Mouse (Mus musculus) limb, embryonic 14.5 days (tissue): ENCODE data around the gene Gsg1l. TPM values are rescaled to one million over a fixed set of nuclear protein-coding genes. Genes with fewer than 3 reads are reported as not detected.

Experiments
- ATAC-seq: fragments of 200-750 bp; cut with Nextera tagmentation; 2 replicates; pipeline ENCODE4 v1.8.0; 2017; ENCODE audit warnings: low read depth, moderate number of reproducible peaks, moderate TSS enrichment; ENCODE audit not compliant: low FRiP score
- DNase-seq: peaks from one replicate; pipeline ENCODE4 v3.0.0-alpha.2; 2015; ENCODE audit warnings: low spot score
- H3K27ac ChIP-seq: fragments of 300-500 bp; sonication (generic); replicated peaks from 2 replicates; pipeline ENCODE4 v1.5.1; 2014; ENCODE audit warnings: low read depth, mild to moderate bottlenecking, low read length, moderate library complexity, mixed read lengths
- H3K27me3 ChIP-seq: fragments of 300-500 bp; sonication (generic); 2 replicates; pipeline ENCODE4 v1.6.1; 2014; ENCODE audit warnings: low read length, mixed read lengths; ENCODE audit not compliant: control insufficient read depth, insufficient read depth
- H3K36me3 ChIP-seq: fragments of 300-500 bp; sonication (generic); 2 replicates; pipeline ENCODE4 v1.6.1; 2014; ENCODE audit warnings: mild to moderate bottlenecking, low read length, moderate library complexity, mixed read lengths; ENCODE audit not compliant: control insufficient read depth, insufficient read depth
- H3K4me1 ChIP-seq: fragments of 300-500 bp; sonication (generic); 2 replicates; pipeline ENCODE4 v1.6.1; 2014; ENCODE audit warnings: antibody characterized with exemption, low read length, mixed read lengths; ENCODE audit not compliant: control insufficient read depth, insufficient read depth
- H3K4me2 ChIP-seq: fragments of 300-500 bp; sonication (generic); replicated peaks from 2 replicates; pipeline ENCODE4 v1.6.1; 2014; ENCODE audit warnings: low read depth, mild to moderate bottlenecking, low read length, moderate library complexity; ENCODE audit not compliant: severe bottlenecking
- H3K4me3 ChIP-seq: fragments of 300-500 bp; sonication (generic); replicated peaks from 2 replicates; pipeline ENCODE4 v1.5.1; 2014; ENCODE audit warnings: low read length
- H3K9ac ChIP-seq: fragments of 300-500 bp; sonication (generic); 2 replicates; pipeline ENCODE4 v1.6.1; 2014; ENCODE audit warnings: mild to moderate bottlenecking, low read depth, low read length, moderate library complexity; ENCODE audit not compliant: severe bottlenecking
- H3K9me3 ChIP-seq: fragments of 300-500 bp; sonication (generic); 2 replicates; pipeline ENCODE4 v1.6.1; 2016; ENCODE audit warnings: low read length; ENCODE audit not compliant: control insufficient read depth
- POLR2A ChIP-seq: fragments of 200-500 bp; IDR thresholded peaks from 2 replicates; pipeline ENCODE4 v1.8.0; 2012; ENCODE audit warnings: inconsistent platforms, mild to moderate bottlenecking, moderate library complexity, borderline replicate concordance; ENCODE audit not compliant: insufficient read depth, insufficient read length; ENCODE audit errors: extremely low read depth
- WGBS: fragments of 180-500 bp; shearing (Covaris S2); extraction: QIAGEN DNeasy Blood & Tissue Kit; methylation state at CpG from one replicate; pipeline ENCODE4 v1.1.7; 2014; 5-methylcytosine and 5-hydroxymethylcytosine counted together
- polyA plus RNA-seq, 2 experiments: library from polyadenylated mRNA; depleted of rRNA in 1 of 2; stranded (reverse) in 1 of 2; unstranded in 1 of 2; fragments of >200 nt; fragmentation: Nextera tagmentation in 1 of 2; extraction: Ambion mirVana in 1 of 2; gene quantifications; 2 replicates each; pipeline versions ENCODE4 v1.2.1 to v1.2.3; 2012 to 2014

Gene Gsg1l
- polyA plus RNA-seq, 2 experiments, result 2.4 to 4.3 TPM

DNA sequence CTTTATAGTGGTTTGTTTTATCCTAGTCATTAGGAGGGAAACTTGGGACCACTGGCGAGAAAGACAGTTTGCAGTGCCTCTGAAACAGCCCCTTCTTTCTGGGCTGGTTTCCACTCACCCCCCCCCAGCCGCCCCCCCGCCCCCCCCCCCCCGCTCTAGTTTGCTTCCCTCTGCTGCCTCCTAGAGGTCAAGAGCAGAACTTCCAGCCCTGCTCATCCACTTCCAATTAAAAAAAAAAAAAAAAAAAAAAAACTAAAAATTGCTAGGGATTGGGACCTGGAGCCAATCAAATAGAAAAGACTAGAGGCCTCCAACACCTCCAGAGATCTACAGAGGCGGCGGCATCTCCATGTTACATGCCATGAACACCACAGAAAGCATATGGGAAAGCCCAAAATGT is 5.9 kb upstream of the Gsg1l start:
- 29% methylated on average over 3 of the region's 6 CpGs for WGBS
- TF ChIP-seq POLR2A, result no peak
- H3K27me3 ChIP-seq, result peaks cover 21% of the 10 kb centered on the region
- no peaks in the 10 kb centered on the region for H3K36me3 ChIP-seq
- H3K4me2 ChIP-seq, result no peak overlapping the region
- no peak overlapping the region for H3K27ac ChIP-seq
- no peak overlapping the region for H3K9ac ChIP-seq
- peaks cover 13% of the 10 kb centered on the region for H3K4me1 ChIP-seq
- no peak overlapping the region for H3K4me3 ChIP-seq
- DNase-seq (peak; percentile 57), ATAC-seq (no peak)
- H3K9me3 ChIP-seq, result no peaks in the 10 kb centered on the region

DNA sequence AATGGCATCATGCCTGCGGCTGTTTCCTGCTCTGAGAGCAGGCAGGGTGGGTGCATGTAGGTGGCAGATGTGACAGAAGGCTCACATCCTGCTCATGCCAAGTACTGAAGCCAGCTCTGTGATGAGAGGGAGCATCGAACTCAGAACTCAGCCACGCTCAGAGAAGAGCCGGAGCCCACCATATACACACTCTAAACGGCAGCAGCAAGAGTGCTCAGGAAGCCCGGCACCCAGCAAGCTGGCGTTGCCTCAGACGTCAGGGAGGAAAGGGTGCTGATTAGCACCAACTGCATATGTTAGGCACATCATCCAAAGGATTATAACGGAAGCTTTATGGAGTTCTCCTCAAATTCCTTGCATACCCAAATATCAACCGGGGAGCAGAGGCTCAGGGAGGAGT is 5.4 kb upstream of the Gsg1l start:
- no peak overlapping the region for H3K9ac ChIP-seq
- H3K27me3 ChIP-seq, result peaks cover 26% of the 10 kb centered on the region
- H3K27ac ChIP-seq, result no peak overlapping the region
- peaks cover 13% of the 10 kb centered on the region for H3K4me1 ChIP-seq
- H3K36me3 ChIP-seq, result no peaks in the 10 kb centered on the region
- H3K9me3 ChIP-seq, result no peaks in the 10 kb centered on the region
- TF ChIP-seq POLR2A, result no peak
- H3K4me2 ChIP-seq, result no peak overlapping the region
- no peak overlapping the region for H3K4me3 ChIP-seq
- ATAC-seq, result no peak
- no peak for DNase-seq
- WGBS, result 52% methylated on average over 10 of the region's 10 CpGs

DNA sequence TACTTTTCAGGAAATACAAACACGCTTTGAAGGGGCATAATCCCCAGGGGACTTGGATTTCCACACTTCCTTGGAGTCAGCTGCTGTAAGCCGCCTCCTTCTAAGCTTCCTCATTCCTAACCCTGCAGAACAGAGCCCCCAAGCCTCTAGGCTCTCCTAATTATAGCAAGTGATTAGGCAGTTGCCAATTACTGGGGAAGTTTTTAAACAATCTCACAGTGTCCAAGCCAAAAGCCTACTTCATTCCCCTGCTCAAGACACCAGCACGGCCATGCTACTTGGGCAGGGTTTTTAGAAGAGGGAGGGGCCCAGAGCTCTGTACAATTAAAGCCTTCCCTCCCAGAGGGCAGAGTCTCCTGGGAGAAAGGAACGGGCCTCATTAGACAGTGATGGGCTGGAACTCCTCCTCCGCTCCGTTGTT is 4.1 kb upstream of the Gsg1l start:
- no peak for TF ChIP-seq POLR2A
- Histone ChIP-seq H3K27me3 (peaks cover 39% of the 10 kb centered on the region), H3K9me3 (no peaks in the 10 kb centered on the region), H3K9ac (no peak overlapping the region), H3K36me3 (no peaks in the 10 kb centered on the region), H3K4me2 (no peak overlapping the region), H3K4me1 (peaks cover 13% of the 10 kb centered on the region), H3K4me3 (no peak overlapping the region), H3K27ac (no peak overlapping the region)
- WGBS, result 7% methylated on average over 6 of the region's 6 CpGs
- peak; percentile 35 for DNase-seq
- no peak for ATAC-seq

DNA sequence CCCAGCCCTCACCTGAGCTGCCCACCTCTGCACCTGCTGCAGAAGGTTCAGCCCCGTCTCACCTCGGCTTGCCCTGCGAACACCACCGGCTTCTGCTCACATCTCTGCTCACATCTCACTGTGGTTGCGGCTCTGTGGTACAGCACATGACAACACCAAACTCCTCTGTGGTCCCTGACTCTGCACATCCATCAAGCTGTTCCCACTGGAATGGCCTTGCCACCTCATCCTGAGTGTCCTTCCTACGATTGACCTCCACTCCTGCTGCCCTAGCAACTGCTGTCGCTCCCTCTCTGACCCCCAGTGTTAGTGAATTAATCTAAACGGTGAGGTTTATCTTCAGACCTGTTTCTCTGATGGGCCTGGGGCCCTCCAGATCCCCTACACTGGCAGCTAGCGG is 2.9 kb upstream of the Gsg1l start:
- H3K4me3 ChIP-seq, result no peak overlapping the region
- 88% methylated on average over 9 of the region's 9 CpGs for WGBS
- no peak overlapping the region for H3K4me2 ChIP-seq
- no peak for TF ChIP-seq POLR2A
- H3K9me3 ChIP-seq, result no peaks in the 10 kb centered on the region
- no peak overlapping the region for H3K27ac ChIP-seq
- DNase-seq (no peak), ATAC-seq (no peak)
- no peaks in the 10 kb centered on the region for H3K36me3 ChIP-seq
- H3K4me1 ChIP-seq, result peaks cover 13% of the 10 kb centered on the region
- no peak overlapping the region for H3K9ac ChIP-seq
- H3K27me3 ChIP-seq, result peaks cover 51% of the 10 kb centered on the region

DNA sequence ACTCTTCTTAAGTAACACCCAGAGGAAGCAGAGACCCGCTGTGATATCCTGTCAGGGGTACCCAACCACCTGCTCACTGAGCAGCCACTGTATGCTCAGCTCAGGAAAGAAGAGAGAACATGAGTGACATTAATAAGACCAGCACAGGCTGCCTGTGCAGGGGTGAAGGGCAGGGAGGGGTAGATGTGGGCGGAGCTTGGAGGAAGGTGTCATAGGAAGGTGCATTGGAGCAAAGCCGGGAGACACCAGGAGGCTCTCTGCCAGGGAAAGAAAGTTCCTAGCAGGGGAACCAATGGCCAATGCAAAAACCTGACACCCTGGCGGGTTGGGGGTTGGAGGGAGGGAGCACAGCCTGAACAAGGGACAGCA is 1.8 kb upstream of the Gsg1l start:
- Histone ChIP-seq H3K27me3 (peaks cover 59% of the 10 kb centered on the region), H3K4me2 (no peak overlapping the region), H3K4me1 (peaks cover 13% of the 10 kb centered on the region), H3K36me3 (no peaks in the 10 kb centered on the region), H3K9ac (no peak overlapping the region), H3K4me3 (no peak overlapping the region), H3K27ac (no peak overlapping the region), H3K9me3 (no peaks in the 10 kb centered on the region)
- WGBS, result 10% methylated on average over 4 of the region's 4 CpGs
- no peak for ATAC-seq
- no peak for TF ChIP-seq POLR2A
- DNase-seq, result no peak

DNA sequence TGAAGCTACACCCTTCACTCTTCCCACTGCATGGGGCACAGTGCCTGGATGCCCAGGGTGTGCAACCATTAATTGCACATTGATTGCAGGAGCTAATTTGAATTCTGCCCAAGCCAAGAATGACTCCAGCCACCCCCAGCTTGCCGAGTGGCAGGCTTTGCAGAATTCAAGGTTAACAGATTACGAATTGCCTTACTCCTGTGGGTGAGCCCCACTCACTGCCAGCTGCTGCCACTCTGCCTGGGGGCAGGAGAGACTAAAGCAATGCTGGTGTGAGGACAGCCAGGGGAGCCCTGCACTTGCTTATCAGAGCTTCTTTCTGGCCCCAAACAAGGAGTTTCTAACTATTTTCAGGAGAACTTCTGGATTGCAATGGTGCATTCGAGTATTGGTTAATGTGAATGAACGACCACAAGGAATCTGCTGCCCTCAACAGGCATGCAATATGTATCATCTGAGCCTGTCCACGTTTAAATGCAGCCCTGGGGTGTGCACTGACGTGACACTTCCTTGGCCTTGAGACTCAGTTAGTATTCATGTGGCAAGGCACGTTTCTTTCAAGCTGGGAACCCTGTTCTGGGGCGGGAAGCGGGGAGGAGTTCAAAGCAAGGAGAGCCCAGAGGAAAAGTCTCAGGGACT is 1.2 kb upstream of the Gsg1l start:
- no peak overlapping the region for H3K4me2 ChIP-seq
- no peaks in the 10 kb centered on the region for H3K9me3 ChIP-seq
- DNase-seq (peak; percentile 37), ATAC-seq (no peak)
- 26% methylated on average over 9 of the region's 9 CpGs for WGBS
- H3K36me3 ChIP-seq, result no peaks in the 10 kb centered on the region
- no peak overlapping the region for H3K27ac ChIP-seq
- no peak overlapping the region for H3K9ac ChIP-seq
- H3K27me3 ChIP-seq, result peaks cover 59% of the 10 kb centered on the region
- H3K4me1 ChIP-seq, result peaks cover 13% of the 10 kb centered on the region
- TF ChIP-seq POLR2A, result no peak
- no peak overlapping the region for H3K4me3 ChIP-seq
